Mouse (Mus musculus) liver, adult (tissue): ENCODE measurements around the gene Ssbp4.

Source experiments
- GATA4 ChIP-seq: IDR thresholded peaks from 2 replicates; pipeline ENCODE4 v1.6.1; 2014; ENCODE audit warnings: mild to moderate bottlenecking, low read length; ENCODE audit not compliant: insufficient replicate concordance

Gene Ssbp4

DNA sequence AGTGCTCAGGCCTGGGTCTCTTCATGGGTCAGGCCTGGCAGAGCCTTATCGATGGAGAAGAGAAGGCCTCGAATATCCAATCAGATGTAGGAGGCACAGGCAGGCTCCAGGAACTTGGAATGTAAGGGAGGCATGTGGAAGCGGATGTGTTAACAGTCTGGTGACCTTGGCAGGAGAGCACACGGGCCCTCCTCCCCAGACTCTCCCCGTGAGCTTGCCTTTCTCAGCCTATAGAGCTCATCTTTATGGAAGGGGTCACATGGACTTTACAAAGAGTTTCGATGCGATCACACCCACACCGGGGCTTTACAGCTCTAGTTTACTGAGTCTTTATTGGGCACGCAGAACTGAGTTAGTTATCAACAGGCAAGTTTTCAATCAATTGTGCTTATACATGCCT lies 30.1 kb upstream of the Ssbp4 start:
- no peak for TF ChIP-seq GATA4

DNA sequence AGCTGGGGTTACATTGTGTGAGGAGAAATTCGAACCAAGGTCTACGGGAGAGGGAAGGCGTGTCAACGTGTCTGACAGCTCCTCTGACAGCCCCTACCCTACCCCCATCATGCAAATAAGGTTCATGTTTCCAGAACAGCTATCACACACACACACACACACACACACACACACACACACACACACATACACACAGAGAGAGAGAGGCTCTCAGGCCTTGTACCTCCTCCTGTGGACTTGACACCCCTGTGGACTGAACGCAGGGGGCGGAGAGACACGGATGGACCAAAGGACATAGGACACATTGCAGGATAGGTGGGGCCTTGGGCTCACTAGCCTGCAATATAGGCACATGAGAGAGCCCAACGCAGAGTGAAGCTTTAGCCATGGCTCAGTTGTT lies 28.2 kb upstream of the Ssbp4 start:
- no peak for TF ChIP-seq GATA4

DNA sequence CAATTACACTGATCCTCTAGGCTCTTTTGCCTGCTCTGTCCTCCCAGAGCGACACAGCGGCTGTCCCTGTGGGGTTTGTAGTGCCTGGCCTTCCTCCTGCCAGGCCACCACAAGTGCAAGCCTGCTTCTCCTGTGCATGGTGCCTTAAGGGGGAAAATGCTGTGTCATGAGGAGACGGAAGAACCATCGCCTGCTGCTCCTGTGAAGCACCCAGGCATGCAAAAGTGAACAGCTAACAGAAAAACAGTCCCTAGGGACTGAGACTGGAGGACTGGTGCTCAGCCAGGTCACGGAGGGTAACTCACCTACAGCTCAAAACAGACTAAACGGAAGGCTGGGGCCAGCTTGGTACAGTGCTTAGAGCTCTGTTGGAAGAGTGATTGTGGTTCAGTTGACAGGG lies 26.9 kb upstream of the Ssbp4 start:
- TF ChIP-seq GATA4, result no peak

DNA sequence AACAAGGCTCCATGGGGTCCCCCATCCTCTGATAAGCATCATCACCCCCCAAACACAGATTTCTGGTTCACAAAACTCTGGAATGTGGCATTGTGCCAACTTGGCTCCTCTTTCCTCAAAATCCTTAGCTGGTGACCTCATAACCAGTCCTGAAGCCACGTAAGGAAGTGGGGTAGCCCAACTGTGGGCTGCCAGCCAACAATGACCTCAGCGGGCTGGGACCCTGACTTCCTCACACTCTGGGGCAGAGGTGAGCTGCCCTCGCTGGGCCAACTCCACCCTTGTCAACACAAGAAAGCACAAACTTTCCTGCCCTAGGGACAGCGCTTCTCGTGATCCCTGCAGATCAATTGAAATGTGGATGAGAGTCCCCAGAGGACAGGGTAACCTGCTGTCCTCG lies 25.4 kb upstream of the Ssbp4 start:
- no peak for TF ChIP-seq GATA4

DNA sequence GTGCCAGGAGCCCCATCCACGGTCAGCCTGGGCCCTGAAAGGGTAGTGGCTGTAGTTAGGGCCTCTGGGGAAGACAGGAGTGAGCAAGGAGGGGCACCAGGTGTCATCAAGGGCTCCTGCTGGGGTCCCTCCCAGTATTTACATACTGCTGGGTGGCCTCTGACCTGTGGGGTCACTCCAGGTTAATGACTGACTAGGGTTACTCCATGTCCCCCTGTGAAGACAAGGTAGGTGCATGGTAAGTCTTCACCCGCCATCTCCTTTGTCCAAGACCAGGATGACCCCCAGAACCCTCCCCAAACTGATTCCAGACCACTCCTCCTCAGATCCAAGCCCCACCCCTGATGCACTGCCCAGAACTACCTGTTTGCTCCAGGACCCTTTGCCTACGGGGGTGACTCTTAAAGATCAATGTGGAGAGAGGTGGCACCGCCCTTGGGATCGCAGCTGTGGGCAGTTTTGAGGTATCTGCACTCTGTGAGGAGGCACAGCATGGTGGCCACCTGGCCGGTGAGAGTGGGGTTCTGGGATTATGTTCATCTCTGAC lies 23.7 kb upstream of the Ssbp4 start, which contains the start of gene Gdf15:
Gene Gdf15 (minus strand): TSS at position 111 of the 547 bp plus-strand sequence.
- TF ChIP-seq GATA4, result no peak

DNA sequence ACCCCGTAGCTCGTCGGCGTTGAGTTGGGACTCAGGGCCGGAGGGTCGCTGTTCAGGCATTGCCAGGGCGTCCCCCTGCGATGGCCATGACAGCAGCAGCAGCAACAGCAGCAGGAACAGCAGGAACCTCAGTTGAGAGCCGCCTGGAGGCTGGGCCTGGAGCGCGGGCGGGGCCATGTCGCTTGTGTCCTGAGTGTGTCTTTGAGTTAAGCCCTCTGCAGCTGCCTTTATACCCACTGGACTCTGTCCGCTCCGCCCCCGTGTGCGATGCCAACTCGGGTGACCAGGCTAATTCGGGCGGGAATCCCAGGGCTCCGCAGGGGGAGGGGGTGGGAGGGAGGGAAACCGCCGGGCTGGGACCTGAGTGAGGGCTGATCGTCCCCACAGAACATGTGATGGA lies 22.8 kb upstream of the Ssbp4 start:
- no peak for TF ChIP-seq GATA4

DNA sequence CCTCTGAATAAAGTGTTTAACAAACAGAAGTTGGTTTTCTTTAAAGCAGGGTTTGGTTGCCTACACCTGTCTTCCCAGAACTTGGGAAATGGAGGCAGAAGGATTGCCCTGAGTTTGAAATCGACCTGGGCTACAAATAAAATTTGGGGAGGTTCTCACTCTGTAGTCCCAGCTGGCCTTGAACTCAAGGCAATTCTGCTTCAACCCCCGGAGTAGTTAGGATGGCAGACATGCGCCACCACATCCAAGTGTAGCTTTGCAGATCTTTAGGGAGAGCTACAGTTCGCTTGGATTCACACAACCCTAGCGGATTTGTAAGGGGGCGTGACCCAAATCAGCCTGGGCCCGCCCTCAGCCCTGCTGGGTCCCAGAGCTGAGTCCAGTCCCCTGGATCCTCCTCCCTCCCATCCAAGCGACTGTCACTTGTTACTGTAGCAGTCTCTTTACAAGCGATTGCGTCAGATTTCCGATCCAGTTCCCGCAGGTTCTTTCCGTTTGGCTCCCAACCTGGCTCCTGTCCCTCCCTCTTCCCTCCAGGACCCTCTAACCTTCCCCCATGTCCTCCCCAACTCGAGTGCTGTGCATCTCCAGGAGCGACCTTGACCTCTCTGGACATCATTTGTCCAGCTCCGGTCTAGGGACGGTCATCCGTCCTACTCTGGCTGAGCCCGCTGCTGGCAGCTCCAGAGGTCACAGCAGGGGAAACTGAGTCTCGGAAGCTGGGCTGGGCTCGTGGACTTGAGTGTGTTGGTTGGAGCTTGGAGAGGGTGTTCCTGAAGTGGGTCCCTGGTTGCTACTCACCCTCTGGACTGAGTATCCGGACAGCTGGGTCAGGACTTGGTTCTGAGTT lies 22.1 kb upstream of the Ssbp4 start:
- TF ChIP-seq GATA4, result no peak

DNA sequence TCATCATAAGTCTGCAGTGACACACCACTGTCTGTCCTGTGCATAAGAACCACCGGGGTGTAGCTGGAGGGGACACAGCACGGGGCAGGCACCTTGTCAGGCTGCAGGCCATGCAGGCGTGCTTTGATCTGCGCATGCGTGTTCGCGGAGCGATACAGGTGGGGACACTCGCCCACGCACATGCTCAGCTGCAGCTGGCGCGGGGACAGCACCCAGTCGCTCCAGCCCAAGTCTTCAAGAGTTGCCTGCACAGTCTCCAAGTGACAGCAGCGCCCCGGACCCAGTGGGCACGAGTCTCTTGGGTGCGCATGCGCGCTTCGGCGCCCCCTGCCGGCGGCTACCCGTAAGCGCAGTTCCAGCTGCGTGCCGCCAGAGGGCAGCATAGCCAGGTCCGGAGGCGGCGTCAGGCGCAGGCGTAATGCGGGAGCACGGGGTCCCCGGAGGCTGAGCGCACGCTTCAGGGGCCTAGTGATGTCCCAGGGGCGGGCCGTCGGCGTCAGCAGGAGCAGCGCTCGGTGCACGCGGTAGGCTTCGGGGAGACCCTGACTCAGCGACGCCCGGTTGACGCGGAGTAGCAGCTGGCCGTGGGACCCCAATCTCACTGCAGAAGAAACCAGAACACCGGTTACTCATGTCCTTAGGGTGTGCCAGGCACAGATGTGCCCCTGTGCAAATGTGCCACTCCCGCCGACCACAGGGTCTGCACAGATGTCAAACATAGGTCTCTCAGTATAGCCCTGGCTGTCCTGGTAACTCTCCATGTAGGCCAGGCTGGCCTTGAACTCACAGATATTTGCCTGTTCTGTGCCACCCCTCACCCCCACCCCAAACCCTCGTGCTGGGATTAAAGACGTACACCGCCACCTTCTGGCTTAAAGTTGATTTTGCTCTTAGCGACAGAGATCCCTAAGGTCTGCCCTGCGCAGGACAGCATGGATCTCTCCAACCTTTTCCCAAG lies 21.2 kb upstream of the Ssbp4 start:
- TF ChIP-seq GATA4, result no peak; the same call in 1 of the 2 replicates

DNA sequence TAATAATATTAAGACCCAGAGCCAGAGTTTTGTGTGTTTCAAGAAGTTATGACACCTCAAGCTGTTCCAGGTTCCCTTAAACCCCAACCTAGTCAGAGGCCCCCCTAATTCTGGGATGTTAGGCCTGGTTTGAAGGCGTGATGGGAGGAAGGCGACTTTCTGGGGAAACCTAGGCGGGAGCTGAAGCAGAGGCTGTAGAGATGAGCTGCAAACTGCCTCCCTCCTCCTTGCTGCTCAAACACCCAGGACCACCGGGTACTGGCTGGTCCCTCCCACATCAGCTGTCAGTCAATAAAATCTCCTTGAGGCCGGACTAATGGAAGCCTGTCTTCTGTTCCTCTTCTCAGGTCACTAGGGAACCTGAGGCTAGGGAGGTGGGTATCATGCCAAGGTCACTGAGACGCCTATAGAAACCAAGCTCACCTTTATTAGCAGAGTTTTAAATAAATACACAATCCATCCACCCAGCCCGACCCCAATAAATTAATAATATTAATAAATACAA lies 20.4 kb upstream of the Ssbp4 start:
- TF ChIP-seq GATA4, result no peak

DNA sequence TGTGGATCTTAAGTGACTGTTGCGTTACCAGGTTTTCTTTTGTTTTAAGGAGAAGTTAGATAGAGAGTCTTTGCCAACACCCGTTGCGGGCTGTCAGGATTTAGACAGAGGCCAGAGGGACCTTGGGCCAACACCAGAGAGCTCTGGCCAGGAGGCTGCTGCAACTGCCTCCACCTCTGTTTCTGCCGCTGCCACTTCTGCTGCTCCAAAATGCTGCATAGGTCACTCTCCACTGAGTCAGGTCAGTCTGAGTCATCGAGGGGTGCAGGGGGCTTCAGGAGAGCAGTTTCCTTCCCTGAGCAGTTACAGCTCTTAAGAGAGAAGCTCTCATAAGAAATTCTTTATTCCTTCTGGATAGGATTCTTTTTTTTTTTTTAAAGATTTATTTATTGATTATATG lies 18.4 kb upstream of the Ssbp4 start:
- TF ChIP-seq GATA4, result no peak

DNA sequence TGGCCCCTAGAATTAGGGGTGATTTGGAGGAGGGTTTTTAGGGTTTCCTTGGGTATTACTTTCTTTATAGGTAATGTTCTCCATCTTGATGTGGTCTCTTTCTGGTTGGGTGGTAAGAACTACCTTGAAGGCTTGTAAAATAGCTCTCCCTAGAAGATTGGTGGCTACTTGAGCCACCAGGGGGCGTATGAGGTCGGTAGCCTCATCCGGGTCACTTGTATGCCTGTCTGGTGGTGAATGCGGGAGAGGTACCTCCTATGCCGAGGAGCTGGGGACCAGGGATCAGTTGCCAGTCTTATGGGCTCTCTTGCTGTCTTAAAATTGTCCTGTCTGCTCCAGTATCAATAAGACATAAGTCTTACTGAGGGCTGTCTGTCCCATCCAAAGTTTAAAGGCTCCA lies 16.4 kb upstream of the Ssbp4 start:
- TF ChIP-seq GATA4, result no peak

DNA sequence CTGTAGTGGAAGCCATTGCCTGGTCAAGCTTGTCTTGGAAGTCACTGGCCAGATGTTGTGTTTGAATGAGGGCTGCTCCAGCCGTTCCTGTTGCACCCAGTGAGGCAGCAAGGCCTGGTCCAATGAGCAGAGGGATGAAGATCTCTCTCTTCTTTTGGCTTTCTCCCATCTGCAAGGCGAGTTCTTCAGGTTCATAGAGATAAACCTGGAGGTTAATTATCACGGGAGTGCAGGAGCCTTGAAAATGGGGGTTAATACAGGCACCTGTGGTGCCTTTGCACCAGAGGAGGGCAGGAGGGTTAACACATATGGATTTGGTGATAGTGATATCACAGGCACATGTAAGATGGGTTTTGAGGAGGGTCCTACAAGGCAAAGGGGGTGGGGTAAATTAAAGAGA lies 13.5 kb upstream of the Ssbp4 start:
- no peak for TF ChIP-seq GATA4

DNA sequence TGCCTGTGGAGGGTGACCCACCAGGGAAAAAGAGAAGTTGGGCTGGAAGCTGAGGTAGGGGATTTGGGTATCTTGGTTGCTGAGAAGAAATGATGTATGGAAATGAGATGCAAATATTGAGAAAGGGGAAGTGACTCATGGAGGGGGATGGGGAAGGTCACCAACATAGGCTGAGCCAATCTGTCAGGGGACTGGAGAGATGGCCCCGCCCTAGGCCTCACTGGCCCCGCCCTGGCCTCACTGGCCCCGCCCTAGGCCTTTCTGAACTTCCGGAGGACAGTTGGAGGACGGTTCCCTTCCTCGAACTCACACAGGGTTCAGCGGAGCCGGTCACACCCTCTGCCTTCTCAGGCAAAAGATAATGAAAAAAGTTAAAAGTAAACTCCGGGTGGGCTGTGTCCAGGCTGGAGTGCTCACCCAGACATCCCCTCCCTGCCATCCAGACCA lies 10.2 kb upstream of the Ssbp4 start:
- TF ChIP-seq GATA4, result no peak

DNA sequence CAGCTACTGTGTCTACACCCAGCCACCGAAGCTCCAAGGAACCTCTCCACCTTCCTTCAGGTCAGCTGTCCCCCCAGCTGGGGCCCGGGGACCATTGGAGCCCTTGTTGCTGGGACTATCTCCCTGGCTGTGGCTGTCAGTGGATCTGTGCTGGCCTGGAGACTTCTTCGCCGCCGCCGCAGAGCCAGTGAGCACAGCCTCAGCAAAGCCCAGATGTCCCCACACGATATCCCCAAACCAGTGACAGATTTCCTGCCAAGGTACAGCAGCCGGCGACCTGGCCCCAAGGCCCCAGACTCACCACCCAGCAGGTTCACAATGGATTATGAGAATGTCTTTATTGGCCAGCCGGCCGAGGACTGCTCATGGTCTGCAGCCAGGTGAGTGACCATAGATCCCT lies 9.3 kb upstream of the Ssbp4 start:
- TF ChIP-seq GATA4, result no peak

DNA sequence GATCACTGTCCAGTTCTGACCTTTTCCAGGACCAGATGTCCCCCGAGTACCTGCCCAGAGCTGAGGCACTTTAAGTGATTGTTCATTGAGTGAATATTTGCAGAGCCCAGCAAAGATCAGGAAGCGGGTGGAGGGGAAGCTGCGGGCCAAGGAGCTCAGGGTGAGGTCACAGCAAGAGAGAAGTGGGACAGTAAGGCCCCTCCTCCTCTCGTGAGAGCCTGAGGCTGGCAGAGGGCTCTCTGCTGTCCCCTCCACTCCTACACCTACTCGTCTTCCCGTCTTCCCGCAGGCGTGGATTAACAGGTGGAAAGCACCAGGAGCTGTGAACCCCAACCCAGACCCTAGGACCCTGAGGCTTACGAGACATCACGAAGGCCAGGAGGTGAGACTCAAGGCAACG lies 8.0 kb upstream of the Ssbp4 start:
- TF ChIP-seq GATA4, result no peak
